Mouse (Mus musculus): ENCODE data around the gene Eif2ak1. TPM values are rescaled to one million over a fixed set of nuclear protein-coding genes. Genes with fewer than 3 reads are reported as not detected.

Gene Eif2ak1
- total and polyA plus RNA-seq, 2 experiments from 2014 or later, result 28.8 to 32.6 TPM

DNA sequence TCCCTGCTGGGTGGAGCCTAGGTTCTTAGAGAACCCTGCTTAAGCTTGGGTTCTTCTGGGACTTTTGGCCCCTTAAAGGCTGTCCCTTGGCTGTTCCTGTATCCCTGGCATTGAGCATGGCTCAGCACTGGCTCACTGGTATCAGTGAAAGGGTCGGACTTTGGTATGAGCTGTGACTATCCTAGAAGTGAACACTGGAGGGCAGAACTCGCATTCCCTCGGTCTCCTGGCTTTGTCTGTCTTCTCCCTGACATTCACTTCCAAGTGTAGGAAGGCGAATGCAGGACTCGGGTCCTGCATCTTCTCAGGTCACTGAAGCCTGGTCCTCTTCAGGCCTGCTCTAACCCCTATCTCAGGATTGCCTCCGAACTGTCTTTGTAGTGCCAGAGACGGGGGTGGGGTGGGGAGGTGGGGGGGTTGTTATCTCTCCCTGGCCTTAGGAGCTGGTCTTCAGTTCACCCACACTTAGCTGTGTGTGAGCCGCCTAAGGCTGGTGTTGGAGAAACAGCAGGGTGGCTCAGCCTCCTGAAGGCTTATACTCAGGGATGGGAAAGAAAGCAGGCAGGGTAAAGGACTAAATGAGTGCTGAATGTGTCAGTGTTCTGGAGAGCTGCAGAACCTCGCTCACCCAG lies 74.8 kb downstream of the Eif2ak1 start:
- TF ChIP-seq CTCF (IDR thresholded peaks at IDR 0.05), result peak; percentile 25
- H3K27me3 ChIP-seq (ENCODE audit: insufficient read depth, low read length), result no peaks in the 10 kb centered on the region
- ATAC-seq (ENCODE audit: low FRiP score) (no peak), DNase-seq (ENCODE audit: low spot score) (no peak)
- no peak overlapping the region for H3K27ac ChIP-seq (ENCODE audit: low read depth, low read length)
- no peaks in the 10 kb centered on the region for H3K4me1 ChIP-seq (ENCODE audit: insufficient read depth, low read length)
- H3K9ac ChIP-seq (replicated peaks; ENCODE audit: low read length, poor library complexity, severe bottlenecking), result no peak overlapping the region
- no peak overlapping the region for H3K4me2 ChIP-seq (ENCODE audit: low read depth, low read length, poor library complexity, severe bottlenecking)
- H3K36me3 ChIP-seq (ENCODE audit: insufficient read depth, low read length), result peaks cover 49% of the 10 kb centered on the region
- no peaks in the 10 kb centered on the region for H3K9me3 ChIP-seq (ENCODE audit: low read length)
- H3K4me3 ChIP-seq (ENCODE audit: low read depth, low read length), result no peak overlapping the region
- 71% methylated on average over 9 of the region's 9 CpGs for WGBS

DNA sequence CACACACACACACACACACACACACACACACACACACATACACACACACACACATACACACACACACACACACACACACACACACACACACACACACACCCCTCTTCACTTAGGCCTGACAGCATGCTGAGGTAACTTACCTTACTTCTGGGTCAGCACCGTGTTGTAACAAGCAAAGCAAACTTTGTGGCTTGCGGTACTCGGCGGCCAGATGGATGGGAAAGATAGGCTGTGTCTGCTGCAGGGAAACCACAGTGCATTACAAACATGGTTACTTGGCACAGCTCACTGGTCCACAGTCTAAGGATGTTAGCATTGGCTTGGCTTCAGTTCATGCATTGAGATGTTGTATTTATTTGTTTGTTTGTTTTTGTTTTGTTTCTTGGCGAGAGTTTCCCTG lies 75.8 kb downstream of the Eif2ak1 start:
- no peak overlapping the region for H3K4me2 ChIP-seq (ENCODE audit: low read depth, low read length, poor library complexity, severe bottlenecking)
- peaks cover 44% of the 10 kb centered on the region for H3K36me3 ChIP-seq (ENCODE audit: insufficient read depth, low read length)
- DNase-seq (ENCODE audit: low spot score) (no peak), ATAC-seq (ENCODE audit: low FRiP score) (no peak)
- no peak overlapping the region for H3K9ac ChIP-seq (replicated peaks; ENCODE audit: low read length, poor library complexity, severe bottlenecking)
- H3K9me3 ChIP-seq (ENCODE audit: low read length), result no peaks in the 10 kb centered on the region
- H3K4me3 ChIP-seq (ENCODE audit: low read depth, low read length), result no peak overlapping the region
- 72% methylated on average over 5 of the region's 5 CpGs for WGBS
- no peaks in the 10 kb centered on the region for H3K4me1 ChIP-seq (ENCODE audit: insufficient read depth, low read length)
- H3K27ac ChIP-seq (ENCODE audit: low read depth, low read length), result no peak overlapping the region
- TF ChIP-seq CTCF (IDR thresholded peaks at IDR 0.05), result no peak
- no peaks in the 10 kb centered on the region for H3K27me3 ChIP-seq (ENCODE audit: insufficient read depth, low read length)

DNA sequence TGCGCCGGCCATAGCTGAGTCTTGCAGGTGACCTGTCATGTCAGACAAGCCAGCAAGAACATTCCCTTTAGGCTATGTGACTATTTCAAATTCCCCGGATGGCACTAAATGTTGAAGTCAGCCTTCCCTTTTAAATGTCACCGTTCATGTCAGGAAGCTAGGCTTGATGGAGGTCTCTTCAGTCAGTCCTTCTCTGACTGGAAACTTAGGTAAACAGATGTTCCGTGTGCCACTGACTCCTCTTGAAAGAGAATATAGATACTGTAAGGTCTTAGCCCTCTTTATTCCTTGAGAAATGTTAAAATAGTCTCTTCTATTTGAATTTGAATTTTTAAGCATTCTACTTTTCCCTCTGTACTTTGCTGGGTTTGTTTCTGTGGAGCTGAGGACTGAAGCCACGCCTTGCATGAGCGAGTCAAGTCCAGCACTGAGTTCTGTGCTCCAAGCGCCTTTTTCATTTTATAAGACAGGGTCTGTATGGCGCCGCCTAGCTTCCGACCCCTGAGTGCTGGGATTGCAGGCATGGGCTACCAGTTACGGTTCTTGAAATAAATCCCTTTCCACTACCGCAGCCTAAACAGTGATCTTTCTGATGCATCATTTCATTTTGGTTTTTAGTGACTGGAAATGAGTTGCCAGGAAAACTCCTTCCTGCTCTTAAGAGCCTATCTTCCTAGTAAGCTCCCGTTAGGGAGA lies 80.2 kb downstream of the Eif2ak1 start, which contains the start of gene Ankrd61:
Gene Ankrd61 (minus strand): TSS at position 51 of the 696 bp plus-strand sequence.
- Histone ChIP-seq H3K27ac (ENCODE audit: low read depth, low read length) (no peak within 1 kb of the TSS), H3K4me3 (ENCODE audit: low read depth, low read length) (no peak within 1 kb of the TSS), H3K4me2 (ENCODE audit: low read depth, low read length, poor library complexity, severe bottlenecking) (no peak within 1 kb of the TSS), H3K27me3 (ENCODE audit: insufficient read depth, low read length) (no peaks in the 10 kb centered on the region), H3K9me3 (ENCODE audit: low read length) (no peaks in the 10 kb centered on the region), H3K4me1 (ENCODE audit: insufficient read depth, low read length) (no peaks in the 10 kb centered on the region), H3K9ac (replicated peaks; ENCODE audit: low read length, poor library complexity, severe bottlenecking) (no peak within 1 kb of the TSS), H3K36me3 (ENCODE audit: insufficient read depth, low read length) (peaks cover 52% of the 10 kb centered on the region)
- no peak for ATAC-seq (ENCODE audit: low FRiP score)
- 88% methylated on average over 14 of the region's 14 CpGs for whole genome bisulfite sequencing
- DNase-seq (ENCODE audit: low spot score), result no peak
- TF ChIP-seq CTCF (IDR thresholded peaks at IDR 0.05), result no peak

DNA sequence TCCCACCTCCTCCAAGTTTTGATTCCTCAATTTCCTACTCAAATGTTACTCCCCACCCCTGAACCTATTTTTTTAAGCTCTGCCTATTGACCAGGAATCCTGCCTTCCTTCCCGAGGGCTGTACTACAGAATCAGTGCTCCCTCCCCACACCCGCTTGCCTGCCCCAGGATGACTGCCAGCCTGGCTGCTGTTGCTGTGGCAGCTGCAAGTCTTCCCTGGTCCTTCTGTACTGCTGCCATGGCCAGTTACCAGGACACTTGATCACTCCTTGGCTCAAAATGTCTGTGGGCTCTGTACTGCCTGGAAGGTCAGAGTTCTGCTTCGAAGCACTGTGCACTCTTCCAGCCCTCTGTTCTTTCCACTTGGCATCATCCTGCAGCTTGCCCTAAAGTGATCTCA lies 84.5 kb downstream of the Eif2ak1 start:
- Histone ChIP-seq H3K27me3 (ENCODE audit: insufficient read depth, low read length) (no peaks in the 10 kb centered on the region), H3K36me3 (ENCODE audit: insufficient read depth, low read length) (peaks cover 79% of the 10 kb centered on the region), H3K4me3 (ENCODE audit: low read depth, low read length) (no peak overlapping the region), H3K4me1 (ENCODE audit: insufficient read depth, low read length) (no peaks in the 10 kb centered on the region), H3K4me2 (ENCODE audit: low read depth, low read length, poor library complexity, severe bottlenecking) (no peak overlapping the region), H3K9ac (replicated peaks; ENCODE audit: low read length, poor library complexity, severe bottlenecking) (no peak overlapping the region), H3K27ac (ENCODE audit: low read depth, low read length) (no peak overlapping the region), H3K9me3 (ENCODE audit: low read length) (no peaks in the 10 kb centered on the region)
- no peak for TF ChIP-seq CTCF (IDR thresholded peaks at IDR 0.05)
- ATAC-seq (ENCODE audit: low FRiP score) (no peak), DNase-seq (ENCODE audit: low spot score) (peak; percentile 51)
- WGBS, result 84% methylated on average over 3 of the region's 3 CpGs

DNA sequence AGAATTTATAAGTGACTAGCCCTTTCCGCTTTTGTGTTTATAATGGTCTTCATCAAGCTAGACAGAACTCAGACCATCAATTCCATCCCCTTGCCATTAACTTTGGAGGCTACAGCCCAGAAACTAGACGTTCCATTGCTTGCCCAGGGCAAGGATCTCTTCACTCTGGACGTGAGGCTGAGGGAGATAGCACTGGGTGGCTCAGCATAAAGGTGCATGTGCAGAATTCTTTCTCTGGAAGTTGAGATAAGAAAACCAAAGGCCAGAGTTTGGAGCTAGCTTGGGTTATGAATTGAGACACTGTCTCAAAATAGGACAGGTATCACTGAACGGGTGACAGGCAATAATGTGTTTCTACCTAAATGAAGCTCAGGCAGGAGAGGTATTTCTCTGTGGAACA lies 86.2 kb downstream of the Eif2ak1 start:
- no peak for TF ChIP-seq CTCF (IDR thresholded peaks at IDR 0.05)
- 90% methylated on average over 4 of the region's 4 CpGs for WGBS
- no peak overlapping the region for H3K27ac ChIP-seq (ENCODE audit: low read depth, low read length)
- H3K4me2 ChIP-seq (ENCODE audit: low read depth, low read length, poor library complexity, severe bottlenecking), result no peak overlapping the region
- H3K4me1 ChIP-seq (ENCODE audit: insufficient read depth, low read length), result 0 out of 2 replicates have a peak, but pooled peaks cover 2% of the 10 kb centered on the region
- no peak overlapping the region for H3K9ac ChIP-seq (replicated peaks; ENCODE audit: low read length, poor library complexity, severe bottlenecking)
- DNase-seq (ENCODE audit: low spot score), result no peak
- H3K9me3 ChIP-seq (ENCODE audit: low read length), result no peaks in the 10 kb centered on the region
- no peaks in the 10 kb centered on the region for H3K27me3 ChIP-seq (ENCODE audit: insufficient read depth, low read length)
- ATAC-seq (ENCODE audit: low FRiP score), result no peak
- H3K4me3 ChIP-seq (ENCODE audit: low read depth, low read length), result no peak overlapping the region
- peaks cover 69% of the 10 kb centered on the region for H3K36me3 ChIP-seq (ENCODE audit: insufficient read depth, low read length)

DNA sequence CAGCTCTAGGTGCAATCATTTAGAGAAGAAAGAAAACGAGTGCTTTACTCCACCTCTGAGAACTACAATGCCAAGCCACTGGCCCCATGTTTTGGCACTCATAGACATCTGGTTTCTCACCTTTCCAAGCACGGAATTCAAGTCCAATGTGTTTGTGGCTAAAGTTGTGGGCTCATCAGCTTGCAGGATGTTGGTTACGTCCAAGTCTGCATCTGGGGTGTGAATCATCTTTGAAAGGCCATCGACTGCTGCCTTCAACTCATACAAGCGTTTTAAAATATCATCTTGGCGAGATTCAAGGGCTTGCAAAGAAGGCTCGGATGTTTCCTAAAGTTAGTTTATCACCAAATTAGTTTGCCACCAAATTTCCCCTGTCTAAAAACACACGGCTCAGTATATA lies 88.8 kb downstream of the Eif2ak1 start:
- Histone ChIP-seq H3K4me3 (ENCODE audit: low read depth, low read length) (no peak overlapping the region), H3K4me1 (ENCODE audit: insufficient read depth, low read length) (peaks cover 11% of the 10 kb centered on the region; the same call in 1 of the 2 replicates), H3K27ac (ENCODE audit: low read depth, low read length) (no peak overlapping the region), H3K9ac (replicated peaks; ENCODE audit: low read length, poor library complexity, severe bottlenecking) (no peak overlapping the region), H3K27me3 (ENCODE audit: insufficient read depth, low read length) (no peaks in the 10 kb centered on the region), H3K36me3 (ENCODE audit: insufficient read depth, low read length) (peaks cover 48% of the 10 kb centered on the region), H3K4me2 (ENCODE audit: low read depth, low read length, poor library complexity, severe bottlenecking) (no peak overlapping the region), H3K9me3 (ENCODE audit: low read length) (no peaks in the 10 kb centered on the region)
- DNase-seq (ENCODE audit: low spot score), result no peak
- ATAC-seq (ENCODE audit: low FRiP score), result no peak
- WGBS, result 92% methylated on average over 8 of the region's 8 CpGs
- TF ChIP-seq CTCF (IDR thresholded peaks at IDR 0.05), result no peak

Measured in midbrain, postnatal 0 days (tissue).